Mouse (Mus musculus): Measurements from ENCODE around the gene Slc9a8. TPM values are rescaled to one million over a fixed set of nuclear protein-coding genes. Genes with fewer than 3 reads are reported as not detected.
A peak's percentile ranks its signal among the peaks of the same experiment; 100 is the strongest.

Slc9a8 gene
- total RNA-seq, 1 experiment from 2014 or later, result 19.3 TPM

DNA sequence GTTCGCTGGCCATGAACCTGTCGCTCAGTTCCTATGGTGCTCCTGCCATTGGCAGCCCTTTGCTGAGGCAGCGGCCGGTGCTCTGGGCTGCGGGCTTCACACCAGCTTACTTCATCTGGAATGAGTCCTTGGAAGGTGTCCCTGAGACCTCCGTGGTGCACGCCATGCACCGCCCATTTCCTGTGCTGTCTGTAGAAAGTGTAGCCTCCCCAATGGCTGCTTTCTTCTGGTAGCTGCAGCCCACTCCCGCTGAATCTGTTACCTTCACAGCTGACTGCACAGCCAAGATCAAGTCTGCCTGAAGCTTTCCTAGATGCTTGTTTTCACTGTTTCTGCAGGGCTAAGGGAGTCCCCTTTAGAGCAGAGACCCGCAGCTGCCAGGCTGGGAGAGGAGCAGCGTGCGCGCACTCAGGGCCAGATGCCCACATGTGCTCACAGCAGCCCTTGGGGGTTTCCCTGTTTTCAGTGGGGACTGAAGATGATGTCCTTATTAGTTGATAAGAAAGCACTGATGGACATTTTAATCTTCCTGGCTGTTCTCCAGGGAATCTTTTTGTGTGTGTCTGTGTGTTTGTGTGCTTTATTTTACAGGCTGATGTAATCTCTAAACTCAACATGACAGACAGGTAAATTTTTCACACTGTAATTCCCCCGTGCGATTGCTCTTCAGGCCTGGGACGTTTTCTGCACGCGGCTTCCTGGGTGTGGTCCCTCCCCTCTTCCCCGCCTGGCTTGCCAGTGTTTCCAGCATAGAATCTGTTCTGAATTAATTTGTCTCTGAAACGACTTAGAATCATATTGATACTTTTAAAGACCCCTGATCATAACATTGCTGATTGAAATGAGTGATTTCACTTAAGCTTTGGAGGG lies 24.6 kb downstream of the Slc9a8 start:
- ATAC-seq (replicated peaks; ENCODE audit: low read depth, poor library complexity, severe bottlenecking), result no peak

DNA sequence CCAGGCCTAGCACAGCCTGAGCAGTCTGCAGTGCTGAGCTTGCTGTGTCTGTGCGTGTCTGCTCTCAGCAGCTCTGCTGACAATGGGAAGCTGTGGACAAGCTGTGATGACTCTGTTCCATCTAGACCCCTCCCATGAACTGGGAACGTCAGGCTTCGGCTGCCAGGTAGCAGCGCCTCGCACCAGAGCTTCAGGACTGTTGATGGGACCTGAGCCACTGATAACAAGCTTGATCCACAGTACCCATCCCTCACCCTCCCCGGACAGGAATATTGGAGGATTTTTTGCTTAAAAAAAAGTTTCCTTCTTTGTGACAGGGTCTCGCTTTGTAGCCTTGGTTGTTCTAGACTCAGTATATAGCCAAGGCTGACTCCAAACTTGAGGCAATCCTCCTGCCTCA lies 25.7 kb downstream of the Slc9a8 start:
- no peak for ATAC-seq (replicated peaks; ENCODE audit: low read depth, poor library complexity, severe bottlenecking)

DNA sequence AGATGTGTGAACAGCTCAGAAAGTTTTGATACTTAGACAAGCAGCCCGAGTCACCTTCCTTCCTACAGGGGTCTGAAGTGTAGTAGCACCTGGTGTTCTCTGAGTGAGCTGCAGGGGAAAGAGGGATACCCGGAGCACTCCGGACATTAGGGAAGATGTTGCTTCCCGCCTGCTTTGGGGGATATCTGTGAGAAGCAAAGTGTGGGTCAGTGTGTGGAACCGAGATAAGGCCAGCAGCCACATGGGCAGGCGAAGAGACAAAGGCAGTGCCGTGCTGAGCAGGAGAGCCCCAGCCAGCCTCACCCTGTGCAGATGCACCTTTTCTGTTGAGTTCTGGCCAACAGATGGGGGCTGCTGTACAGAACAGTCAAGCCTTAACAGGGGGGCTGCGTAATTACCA lies 26.1 kb downstream of the Slc9a8 start:
- ATAC-seq (replicated peaks; ENCODE audit: low read depth, poor library complexity, severe bottlenecking), result 0 out of 2 replicates have a peak, but pooled peaks have one; percentile 34

DNA sequence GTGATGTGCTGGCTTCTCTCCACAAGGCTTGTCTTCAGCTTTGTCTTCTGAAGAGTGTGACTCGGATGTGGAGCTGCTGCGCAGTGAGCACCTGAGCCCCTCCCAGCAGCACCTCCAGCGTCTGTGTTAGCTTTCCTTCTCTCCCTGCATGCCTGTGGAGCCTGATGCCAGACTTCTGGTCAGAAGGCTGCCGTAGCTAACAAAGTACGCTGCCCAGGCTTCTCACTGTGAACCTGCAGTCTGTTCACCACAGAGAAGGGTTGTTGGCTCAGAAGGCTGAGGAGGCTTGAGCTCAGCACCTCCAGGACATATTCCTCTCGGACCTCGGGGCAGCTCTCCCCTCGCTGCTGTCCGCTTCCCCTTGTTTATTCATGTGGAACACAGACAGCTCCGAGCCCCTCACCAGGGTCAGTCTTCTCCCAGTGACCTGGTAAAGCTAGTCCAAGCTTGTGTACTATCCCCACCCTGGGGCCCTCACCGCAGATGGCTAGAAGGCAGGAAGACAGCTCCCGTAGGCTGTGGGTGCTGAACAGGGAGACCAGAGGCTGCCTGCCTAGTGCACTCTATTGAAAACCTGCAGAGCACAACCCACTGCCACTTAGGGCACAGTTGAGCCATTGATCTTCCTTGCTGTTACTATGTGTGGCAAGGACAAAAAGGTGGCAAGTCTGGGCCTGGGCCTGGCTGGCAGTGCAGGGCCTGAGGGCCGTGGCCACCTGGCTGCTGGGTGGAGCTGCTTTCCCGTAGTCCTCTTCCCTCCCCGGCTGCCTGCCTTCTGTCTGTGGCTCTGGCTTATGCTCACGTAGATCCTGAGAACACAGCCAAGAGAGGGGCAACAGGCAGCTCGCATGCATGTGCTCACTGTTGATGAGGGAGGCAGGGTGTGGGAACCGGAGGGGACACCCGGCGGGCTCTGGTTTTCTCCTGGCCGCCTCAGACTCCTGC lies 28.1 kb downstream of the Slc9a8 start:
- no peak; the same call in 1 of the 2 replicates for ATAC-seq (replicated peaks; ENCODE audit: low read depth, poor library complexity, severe bottlenecking)

DNA sequence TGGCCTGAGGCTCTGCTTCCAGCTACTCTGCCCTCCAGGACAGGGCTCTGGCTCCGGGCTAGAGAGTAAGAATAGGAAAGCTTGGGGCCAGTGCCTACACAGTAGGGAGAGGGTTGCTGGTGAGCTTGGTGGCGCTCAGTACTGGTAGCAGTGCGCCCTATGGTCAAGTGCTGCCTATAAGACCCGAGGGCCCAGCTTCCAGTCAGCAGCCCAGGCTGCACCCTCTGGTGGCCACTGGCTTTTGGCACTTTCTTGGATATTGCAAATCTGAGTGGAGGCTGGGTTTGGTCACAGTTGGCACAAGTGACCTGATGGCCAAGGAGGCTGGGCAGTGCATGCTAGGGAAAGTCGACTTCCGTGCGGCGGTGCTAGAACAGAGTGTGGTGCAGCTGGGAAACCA lies 29.1 kb downstream of the Slc9a8 start:
- ATAC-seq (replicated peaks; ENCODE audit: low read depth, poor library complexity, severe bottlenecking), result no peak

DNA sequence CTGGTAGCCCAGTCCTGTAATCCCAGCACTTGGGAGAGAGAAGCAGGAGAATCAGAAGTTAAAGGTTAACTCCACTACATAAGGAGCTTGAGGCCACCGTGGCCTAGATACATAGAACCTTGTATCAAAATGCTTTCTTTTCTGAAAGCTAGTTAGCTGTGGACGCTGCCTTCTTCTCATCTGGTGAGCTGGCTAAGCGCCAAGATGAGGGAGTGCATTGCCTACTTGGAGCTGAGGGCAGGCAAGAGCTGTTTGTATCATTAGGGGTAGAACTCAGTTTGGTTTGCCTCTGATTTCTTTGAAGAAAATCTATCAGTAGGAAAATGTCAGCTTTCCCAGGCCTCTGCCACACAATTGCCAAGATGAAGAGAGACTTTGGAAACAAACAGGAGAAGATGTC lies 32.3 kb downstream of the Slc9a8 start:
- ATAC-seq (replicated peaks; ENCODE audit: low read depth, poor library complexity, severe bottlenecking), result no peak

DNA sequence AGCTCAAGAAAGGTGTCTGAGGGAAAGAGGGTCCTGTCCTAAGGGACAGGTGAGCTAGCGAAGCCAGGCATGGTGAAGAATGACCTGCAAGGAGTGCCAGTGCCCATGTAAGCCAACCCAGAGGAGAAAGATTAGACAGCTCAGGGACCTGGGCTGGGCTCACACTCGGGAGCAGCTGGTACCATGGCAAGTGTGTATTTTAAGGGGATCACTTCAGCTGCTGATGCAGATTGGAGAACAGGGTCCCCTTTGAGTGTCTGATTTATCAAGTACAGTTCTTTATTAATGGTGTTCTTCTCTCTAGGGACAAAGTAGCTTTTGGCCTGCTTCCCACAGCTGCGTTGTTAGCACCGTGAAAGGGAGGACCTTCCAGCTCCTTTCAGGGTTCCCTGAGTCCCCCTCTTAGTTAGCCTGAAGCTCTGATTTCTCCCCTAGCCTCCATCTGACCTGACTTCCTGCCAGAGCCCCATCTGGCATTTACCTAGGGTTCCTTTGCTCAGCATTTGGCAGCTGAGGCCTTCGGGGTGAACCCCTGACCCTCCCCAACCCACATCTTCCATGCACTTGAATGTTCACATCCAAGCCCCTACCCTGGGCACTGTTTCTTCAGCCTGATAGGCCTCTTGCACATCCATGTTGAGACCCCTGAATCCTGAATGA lies 35.0 kb downstream of the Slc9a8 start:
- ATAC-seq (replicated peaks; ENCODE audit: low read depth, poor library complexity, severe bottlenecking), result no peak

DNA sequence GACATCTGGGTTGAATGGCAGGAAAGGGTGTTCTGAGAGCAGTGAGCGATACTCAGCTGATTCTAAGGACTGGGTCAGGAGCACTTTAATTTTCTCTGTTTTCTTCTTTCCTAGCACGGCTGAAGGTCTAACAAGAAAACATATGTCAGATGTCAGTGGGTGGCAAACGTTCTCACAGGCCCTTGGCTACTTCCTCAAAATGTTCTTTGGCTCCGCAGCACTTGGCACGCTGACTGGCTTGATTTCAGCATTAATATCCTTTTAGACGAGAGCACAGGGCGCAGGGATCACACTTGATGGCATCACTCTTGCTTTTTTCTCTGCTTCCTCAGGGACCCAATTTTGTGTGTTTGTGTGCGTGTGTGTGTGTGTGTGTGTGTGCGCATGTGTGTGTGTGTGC lies 35.7 kb downstream of the Slc9a8 start:
- peak; percentile 74; the same call in 1 of the 2 replicates for ATAC-seq (replicated peaks; ENCODE audit: low read depth, poor library complexity, severe bottlenecking)

DNA sequence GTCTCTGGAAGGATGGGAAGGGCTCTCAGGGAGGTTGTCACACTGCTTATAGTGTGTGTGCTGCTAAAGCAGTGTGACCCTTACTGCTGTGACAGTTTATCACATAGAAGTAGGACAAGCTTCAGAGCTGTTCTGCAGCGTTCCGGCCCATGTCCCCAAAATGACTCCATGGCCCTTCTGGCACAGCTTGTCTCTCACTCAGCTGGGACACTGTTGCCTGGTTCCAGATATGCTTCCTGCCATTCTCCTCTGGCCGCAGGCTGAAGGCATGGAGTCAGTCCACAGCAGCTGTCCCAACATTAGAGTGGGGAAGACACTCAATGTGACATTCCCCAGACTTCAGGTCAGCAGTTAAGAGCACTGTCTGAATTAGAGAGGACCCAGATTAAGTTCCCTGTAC lies 37.0 kb downstream of the Slc9a8 start:
- no peak for ATAC-seq (replicated peaks; ENCODE audit: low read depth, poor library complexity, severe bottlenecking)

DNA sequence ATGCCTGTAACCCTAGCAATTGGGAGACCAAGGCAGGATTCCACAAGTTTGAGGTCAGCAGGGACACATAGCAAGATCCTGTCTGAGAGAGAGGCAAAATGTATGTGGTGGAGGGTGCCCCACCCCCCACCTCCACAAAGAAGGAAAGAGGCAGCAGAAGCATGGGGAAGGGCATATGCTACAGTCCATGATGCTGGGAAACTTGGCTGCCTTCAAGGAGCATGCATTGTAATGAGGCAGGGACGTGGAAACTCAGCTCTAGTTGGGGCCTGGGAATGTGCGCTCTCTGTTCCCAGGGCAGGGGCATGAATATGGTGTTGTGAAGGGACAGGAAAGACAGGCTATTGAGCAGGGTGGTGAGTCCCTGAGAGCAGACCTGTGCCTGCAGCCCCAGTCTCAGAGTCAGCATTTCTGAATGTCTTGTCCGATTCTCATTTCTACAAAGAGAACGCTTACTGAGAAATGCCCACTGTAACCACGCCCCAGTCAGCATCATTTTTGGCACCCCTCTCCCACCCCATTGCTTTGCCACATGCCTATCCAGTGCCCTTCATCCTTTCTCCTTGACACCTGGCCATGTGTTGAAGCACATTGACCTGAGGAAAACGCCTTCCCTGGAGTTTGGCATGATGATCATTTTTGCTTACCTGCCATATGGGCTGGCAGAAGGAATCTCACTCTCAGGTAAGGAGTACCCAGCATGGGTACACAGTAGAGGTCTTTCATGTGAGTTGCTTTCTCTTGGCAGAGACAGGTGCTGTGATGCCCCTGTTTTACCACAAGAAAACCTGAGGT lies 37.8 kb downstream of the Slc9a8 start:
- no peak for ATAC-seq (replicated peaks; ENCODE audit: low read depth, poor library complexity, severe bottlenecking)

DNA sequence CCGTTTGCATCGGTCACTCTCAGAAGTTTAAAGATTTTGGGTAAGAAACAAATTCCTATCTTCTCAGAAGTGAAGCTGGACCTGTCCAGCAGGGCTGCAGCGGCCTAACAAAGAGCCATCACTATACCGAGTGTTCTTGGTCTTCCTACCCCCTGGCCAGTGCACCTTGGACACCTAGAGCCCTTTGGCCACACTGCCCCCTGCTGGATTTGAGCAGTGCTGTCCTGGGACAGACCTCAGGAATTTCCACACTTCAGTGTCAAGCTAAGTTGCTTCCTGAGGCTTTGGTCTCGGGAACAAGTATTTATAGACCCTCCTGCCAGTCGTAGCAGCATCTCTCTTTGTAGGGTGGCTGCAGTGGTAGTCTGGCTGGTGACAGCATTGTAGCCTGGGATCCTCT lies 41.4 kb downstream of the Slc9a8 start:
- ATAC-seq (replicated peaks; ENCODE audit: low read depth, poor library complexity, severe bottlenecking), result peak; percentile 75; the same call in 1 of the 2 replicates

DNA sequence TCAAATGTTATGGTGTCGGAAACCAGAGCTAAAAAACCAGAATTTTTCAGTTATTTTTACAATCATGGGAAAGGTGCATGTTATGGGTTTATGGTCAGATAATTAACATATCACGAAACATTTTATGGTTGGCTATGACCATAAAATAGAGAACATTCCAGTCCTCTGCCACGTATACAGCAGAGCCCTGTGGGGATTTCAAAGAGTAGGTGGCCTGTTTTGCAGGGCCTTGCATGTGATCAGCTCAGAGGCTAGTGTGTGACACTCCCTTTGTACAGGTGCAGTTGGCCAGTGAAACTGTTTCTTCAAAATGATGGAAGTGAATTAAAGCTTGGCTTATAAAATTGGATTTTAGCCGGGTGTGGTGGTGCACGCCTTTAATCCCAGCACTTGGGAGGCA lies 42.3 kb downstream of the Slc9a8 start:
- ATAC-seq (replicated peaks; ENCODE audit: low read depth, poor library complexity, severe bottlenecking), result no peak

DNA sequence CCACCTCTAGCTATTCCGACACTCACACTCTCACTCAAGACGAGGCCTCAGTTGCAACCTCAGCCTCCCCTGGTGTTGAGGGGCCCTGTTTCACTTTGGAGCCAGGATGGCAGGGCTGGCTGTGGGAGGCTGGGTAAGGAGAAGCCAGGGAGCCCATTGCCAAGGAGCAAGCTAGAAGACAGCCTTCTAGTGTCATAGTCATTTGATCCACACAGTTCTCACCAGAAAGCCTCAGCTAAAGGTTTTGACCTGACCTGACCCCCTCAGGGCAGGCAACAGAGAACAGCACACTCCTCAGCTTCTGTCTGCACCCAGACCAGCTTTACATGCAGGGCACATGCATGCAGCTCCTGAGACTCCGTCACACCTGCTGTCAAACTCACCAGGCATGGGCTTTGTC lies 44.4 kb downstream of the Slc9a8 start:
- ATAC-seq (replicated peaks; ENCODE audit: low read depth, poor library complexity, severe bottlenecking), result no peak

DNA sequence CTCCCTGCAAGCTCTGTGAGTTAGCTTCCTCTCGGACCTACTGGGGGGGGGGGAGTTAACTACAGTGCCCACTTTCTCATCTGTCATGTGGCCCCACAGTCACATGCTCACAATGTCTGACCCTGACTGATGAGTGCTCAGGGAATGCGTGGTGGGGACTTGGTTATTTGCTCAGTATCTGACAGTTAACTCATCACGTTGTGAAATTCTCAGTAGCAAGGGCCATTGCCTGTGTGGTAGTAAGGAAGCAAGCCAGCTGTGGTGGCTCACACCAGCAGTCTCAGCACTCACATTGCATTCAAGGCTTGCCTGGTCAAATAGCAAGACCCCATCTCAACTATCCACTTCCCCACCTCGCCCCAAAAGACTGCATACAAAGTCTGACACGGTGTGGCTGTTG lies 45.7 kb downstream of the Slc9a8 start:
- ATAC-seq (replicated peaks; ENCODE audit: low read depth, poor library complexity, severe bottlenecking), result no peak

DNA sequence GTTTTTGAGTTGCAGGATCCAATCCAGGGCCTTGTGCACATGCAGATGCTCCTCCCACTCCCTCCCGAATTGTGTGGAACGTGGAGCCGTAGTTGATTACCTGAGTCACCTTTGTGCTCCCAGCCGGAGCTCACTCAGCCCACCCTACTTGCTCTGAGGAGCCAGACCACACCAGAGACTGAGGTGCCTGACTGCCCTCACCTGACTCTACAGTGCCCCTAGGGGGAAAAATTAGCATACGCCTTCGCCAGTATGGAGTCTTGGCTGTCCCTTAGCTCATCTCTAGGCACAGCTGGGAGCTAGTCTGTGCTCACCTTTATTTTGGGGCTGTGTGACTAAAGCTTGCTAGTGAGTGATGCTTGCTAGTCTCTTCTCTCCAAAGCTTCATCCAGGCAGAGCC lies 46.9 kb downstream of the Slc9a8 start:
- peak; percentile 51; the same call in 1 of the 2 replicates for ATAC-seq (replicated peaks; ENCODE audit: low read depth, poor library complexity, severe bottlenecking)

DNA sequence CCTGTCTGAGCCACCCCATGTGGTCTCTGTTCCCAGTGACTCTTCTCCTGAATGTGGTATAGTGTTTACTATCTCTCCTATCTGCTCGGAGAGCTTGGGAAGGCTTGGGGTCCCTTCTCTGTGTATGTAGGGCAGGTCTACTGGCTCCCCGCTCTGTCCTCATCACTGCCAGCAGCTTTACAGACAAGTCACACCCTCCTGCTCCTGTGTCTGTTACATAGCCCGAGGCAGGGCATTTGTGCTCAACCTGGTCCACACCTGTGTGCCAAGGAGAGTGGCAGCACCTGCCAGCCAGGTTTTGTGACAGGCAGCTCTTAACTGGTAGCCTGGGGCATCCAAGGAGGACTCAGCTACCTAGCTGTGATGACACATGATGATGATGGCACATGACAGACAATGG lies 49.1 kb downstream of the Slc9a8 start:
- no peak for ATAC-seq (replicated peaks; ENCODE audit: low read depth, poor library complexity, severe bottlenecking)

DNA sequence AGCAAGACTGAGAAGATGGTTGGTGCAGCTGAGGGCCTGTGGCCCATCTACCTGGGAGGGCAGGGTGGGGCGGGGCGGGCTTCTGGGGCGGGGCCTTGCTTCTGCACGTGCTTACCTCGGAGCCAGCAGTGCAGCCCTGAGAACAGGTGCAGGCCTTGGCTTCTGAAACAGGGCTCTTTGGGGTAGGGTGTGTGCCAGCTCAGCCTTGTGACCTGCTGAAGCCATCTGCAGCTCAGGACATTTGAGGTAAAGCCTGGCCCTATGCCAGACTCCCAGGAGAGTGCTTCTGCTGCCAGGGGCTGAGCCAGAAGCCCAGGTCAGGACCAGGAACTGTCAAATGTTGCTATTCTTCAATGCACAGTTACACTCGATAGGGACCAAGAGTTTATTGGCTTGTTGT lies 50.1 kb downstream of the Slc9a8 start:
- ATAC-seq (replicated peaks; ENCODE audit: low read depth, poor library complexity, severe bottlenecking), result no peak

DNA sequence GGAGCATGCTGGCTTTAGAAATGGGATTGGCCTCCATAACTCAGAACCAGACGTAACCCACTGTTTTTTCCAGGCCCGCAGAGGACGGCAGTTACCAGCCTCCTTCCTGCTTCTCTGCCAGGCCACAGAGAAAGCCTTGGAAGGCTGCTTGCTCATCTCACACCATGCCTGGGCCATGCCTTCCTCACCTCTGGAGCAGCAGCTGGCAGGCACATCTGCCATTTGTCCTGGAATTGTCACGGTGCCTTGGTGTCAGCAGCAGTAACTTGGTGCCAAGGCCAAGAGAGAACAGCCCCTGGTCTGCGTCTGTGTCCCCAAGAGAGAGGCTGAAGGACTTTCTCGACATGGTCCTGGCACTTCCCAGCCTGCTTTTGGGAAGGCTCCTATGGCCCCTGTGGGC lies 52.7 kb downstream of the Slc9a8 start:
- ATAC-seq (replicated peaks; ENCODE audit: low read depth, poor library complexity, severe bottlenecking), result no peak

DNA sequence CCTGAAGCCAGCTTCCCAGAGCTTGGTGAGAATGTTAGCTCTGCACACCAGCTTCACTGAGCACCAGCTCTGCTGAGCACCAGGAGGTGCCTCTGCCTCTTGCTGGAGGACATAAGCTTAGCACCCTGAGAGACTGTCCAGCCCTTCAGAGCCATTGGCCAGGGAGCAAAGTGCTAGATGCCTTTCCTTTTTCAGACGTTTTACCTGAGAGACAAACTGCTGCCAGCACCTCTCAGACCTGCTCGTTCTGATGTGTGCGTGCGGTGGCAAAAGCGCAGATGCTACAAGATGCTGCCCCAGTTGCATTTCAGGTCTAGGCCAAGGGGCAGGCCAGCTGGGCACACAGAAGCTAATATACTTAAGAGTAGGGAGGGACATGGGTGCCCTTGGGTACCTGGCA lies 54.1 kb downstream of the Slc9a8 start:
- no peak for ATAC-seq (replicated peaks; ENCODE audit: low read depth, poor library complexity, severe bottlenecking)
